Mouse (Mus musculus): ENCODE measurements around the gene Slc35g3. TPM values are rescaled to one million over a fixed set of nuclear protein-coding genes. Genes with fewer than 3 reads are reported as not detected.

The Slc35g3 gene
- polyA plus RNA-seq, 1 experiment = 0.08 TPM

DNA sequence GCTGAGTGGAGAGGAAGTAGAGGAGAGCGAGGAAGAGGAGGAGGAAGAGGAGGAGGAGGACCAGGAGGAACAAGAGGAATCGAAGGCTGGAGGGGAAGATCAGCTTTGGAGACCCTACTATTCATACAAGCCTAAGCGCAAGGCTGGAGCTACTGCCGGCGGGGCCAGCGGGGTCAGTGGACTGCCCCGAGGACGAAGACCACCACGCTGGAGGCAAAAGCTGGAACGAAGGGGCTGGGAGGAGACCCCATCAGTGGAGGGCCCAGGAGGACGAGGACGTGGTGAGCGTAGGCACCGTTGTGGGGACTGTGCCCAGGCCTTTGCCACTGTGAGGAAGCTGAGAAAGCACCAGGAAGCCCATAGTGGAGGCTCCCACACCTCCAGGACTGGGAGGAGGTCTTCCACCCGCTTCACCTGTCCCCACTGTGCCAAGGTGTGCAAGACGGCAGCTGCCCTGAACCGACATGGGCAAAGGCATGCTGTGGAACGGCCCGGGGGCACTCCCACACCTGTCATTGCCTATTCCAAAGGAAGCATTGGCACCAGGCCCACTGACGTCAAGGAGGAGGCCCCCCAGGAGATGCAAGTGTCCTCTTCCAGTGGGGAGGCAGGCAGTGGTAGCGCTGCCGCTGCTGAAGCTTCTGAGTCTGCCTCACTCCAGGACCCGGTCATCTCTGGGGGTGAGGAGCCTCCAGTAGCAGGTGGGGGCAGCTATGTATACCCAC lies 16.7 kb upstream of the Slc35g3 start:
- Histone ChIP-seq H3ac (ENCODE audit: control insufficient read depth, insufficient read length, low read depth) (no peak overlapping the region), H3K79me3 (ENCODE audit: low read depth) (no peaks in the 10 kb centered on the region), H3K36me3 (ENCODE audit: control insufficient read depth, insufficient read depth) (peaks cover 9% of the 10 kb centered on the region), H3K4me3 (ENCODE audit: insufficient read depth, poor library complexity, severe bottlenecking) (no peak overlapping the region), H3K27me3 (ENCODE audit: control insufficient read depth, insufficient read depth, insufficient read length) (no peaks in the 10 kb centered on the region), H3K79me2 (ENCODE audit: control insufficient read depth, insufficient read depth) (no peaks in the 10 kb centered on the region)
- TF ChIP-seq CEBPB (IDR thresholded peaks at IDR 0.05; ENCODE audit: low read depth) = no peak
- no peak for TF ChIP-seq CTCF (IDR thresholded peaks at IDR 0.05; ENCODE audit: control insufficient read depth, insufficient read depth, insufficient read length)
- TF ChIP-seq MYOG (IDR thresholded peaks at IDR 0.05; ENCODE audit: control insufficient read depth, extremely low read depth, insufficient read length) = no peak
- no peak for TF ChIP-seq FOSL1 (IDR thresholded peaks at IDR 0.05; ENCODE audit: insufficient read depth, low read length, poor library complexity, severe bottlenecking)
- TF ChIP-seq USF1 (IDR thresholded peaks at IDR 0.05; ENCODE audit: low read depth) = no peak
- TF ChIP-seq MYOD1 (IDR thresholded peaks at IDR 0.05; ENCODE audit: control insufficient read depth, insufficient read length, low read depth) = no peak
- no peak for TF ChIP-seq MAX (IDR thresholded peaks at IDR 0.05)

DNA sequence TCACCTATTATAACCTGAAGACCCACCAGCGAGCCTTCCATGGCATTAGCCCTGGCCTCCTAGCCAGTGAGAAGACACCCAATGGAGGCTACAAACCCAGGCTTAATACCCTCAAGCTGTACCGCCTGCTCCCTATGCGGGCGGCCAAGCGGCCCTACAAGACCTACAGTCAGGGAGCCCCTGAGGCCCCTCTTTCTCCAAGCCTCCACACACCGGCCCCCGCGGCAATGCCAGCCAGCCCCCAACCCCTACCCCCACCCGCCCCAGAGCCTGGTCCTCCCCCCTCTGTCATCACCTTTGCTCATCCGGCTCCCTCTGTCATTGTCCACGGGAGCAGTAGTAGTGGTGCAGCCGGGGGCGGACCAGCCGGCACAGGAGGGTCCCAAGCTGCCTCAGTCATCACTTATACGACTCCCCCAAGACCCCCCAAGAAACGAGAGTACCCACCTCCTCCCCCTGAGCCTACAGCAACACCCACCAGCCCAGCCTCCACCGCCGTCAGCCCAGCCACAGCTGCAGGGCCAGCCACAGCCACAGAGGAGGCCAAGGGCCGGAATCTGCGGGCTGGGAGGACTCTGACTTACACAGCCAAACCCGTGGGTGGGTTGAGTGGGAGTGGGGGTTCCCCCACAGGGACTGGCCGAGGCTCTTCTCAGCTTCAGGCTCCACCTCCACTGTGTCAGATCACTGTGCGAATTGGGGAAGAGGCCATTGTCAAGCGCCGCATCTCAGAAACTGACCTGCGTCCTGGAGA lies 15.9 kb upstream of the Slc35g3 start:
- Histone ChIP-seq H3ac (ENCODE audit: control insufficient read depth, insufficient read length, low read depth) (no peak overlapping the region), H3K36me3 (ENCODE audit: control insufficient read depth, insufficient read depth) (peaks cover 5% of the 10 kb centered on the region), H3K4me3 (ENCODE audit: insufficient read depth, poor library complexity, severe bottlenecking) (no peak overlapping the region), H3K27me3 (ENCODE audit: control insufficient read depth, insufficient read depth, insufficient read length) (no peaks in the 10 kb centered on the region), H3K79me2 (ENCODE audit: control insufficient read depth, insufficient read depth) (no peaks in the 10 kb centered on the region), H3K79me3 (ENCODE audit: low read depth) (no peaks in the 10 kb centered on the region)
- TF ChIP-seq CTCF (IDR thresholded peaks at IDR 0.05; ENCODE audit: control insufficient read depth, insufficient read depth, insufficient read length) (no peak), MYOD1 (IDR thresholded peaks at IDR 0.05; ENCODE audit: control insufficient read depth, insufficient read length, low read depth) (no peak), USF1 (IDR thresholded peaks at IDR 0.05; ENCODE audit: low read depth) (no peak), MAX (IDR thresholded peaks at IDR 0.05) (no peak), FOSL1 (IDR thresholded peaks at IDR 0.05; ENCODE audit: insufficient read depth, low read length, poor library complexity, severe bottlenecking) (no peak), MYOG (IDR thresholded peaks at IDR 0.05; ENCODE audit: control insufficient read depth, extremely low read depth, insufficient read length) (no peak), CEBPB (IDR thresholded peaks at IDR 0.05; ENCODE audit: low read depth) (no peak)

DNA sequence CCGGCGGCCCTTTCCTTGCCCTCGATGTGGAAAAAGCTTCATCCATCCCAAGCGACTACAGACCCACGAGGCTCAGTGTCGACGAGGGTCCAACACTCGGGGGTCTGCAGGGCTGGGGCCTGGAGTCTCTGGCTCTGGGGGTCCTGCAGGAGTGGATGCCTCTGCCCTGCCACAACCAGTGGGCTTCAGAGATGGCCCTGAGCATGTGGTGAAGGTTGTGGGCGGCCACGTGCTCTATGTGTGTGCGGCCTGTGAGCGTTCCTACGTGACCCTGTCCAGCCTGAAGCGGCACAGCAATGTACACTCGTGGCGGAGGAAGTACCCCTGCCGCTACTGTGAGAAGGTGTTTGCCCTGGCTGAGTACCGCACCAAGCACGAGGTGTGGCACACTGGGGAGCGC lies 14.7 kb upstream of the Slc35g3 start:
- Histone ChIP-seq H3K36me3 (ENCODE audit: control insufficient read depth, insufficient read depth) (no peaks in the 10 kb centered on the region), H3ac (ENCODE audit: control insufficient read depth, insufficient read length, low read depth) (no peak overlapping the region), H3K4me3 (ENCODE audit: insufficient read depth, poor library complexity, severe bottlenecking) (no peak overlapping the region), H3K79me3 (ENCODE audit: low read depth) (no peaks in the 10 kb centered on the region), H3K27me3 (ENCODE audit: control insufficient read depth, insufficient read depth, insufficient read length) (no peaks in the 10 kb centered on the region), H3K79me2 (ENCODE audit: control insufficient read depth, insufficient read depth) (no peaks in the 10 kb centered on the region)
- TF ChIP-seq USF1 (IDR thresholded peaks at IDR 0.05; ENCODE audit: low read depth) (no peak), FOSL1 (IDR thresholded peaks at IDR 0.05; ENCODE audit: insufficient read depth, low read length, poor library complexity, severe bottlenecking) (no peak), CEBPB (IDR thresholded peaks at IDR 0.05; ENCODE audit: low read depth) (no peak), MAX (IDR thresholded peaks at IDR 0.05) (no peak), CTCF (IDR thresholded peaks at IDR 0.05; ENCODE audit: control insufficient read depth, insufficient read depth, insufficient read length) (no peak), MYOG (IDR thresholded peaks at IDR 0.05; ENCODE audit: control insufficient read depth, extremely low read depth, insufficient read length) (no peak)

DNA sequence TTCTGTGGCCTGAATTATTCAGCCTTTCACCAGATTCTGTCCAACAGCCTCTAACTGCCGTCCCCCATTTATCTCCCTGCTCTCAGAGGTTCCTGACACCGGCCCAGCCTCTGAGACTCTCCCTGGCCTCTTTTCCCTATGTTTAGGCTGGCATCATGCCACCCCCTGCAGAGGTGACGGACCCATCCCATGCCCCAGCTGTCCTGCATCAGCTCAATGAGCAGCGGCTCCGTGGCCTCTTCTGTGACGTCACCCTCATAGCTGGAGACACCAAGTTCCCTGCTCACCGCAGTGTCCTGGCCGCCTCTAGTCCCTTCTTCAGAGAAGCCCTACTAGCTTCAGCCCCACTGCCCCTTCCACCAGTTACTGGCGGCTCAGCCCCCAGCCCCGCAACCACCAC lies 13.9 kb upstream of the Slc35g3 start:
- H3K79me3 ChIP-seq (ENCODE audit: low read depth) = no peaks in the 10 kb centered on the region
- no peak overlapping the region for H3K4me3 ChIP-seq (ENCODE audit: insufficient read depth, poor library complexity, severe bottlenecking)
- no peaks in the 10 kb centered on the region for H3K27me3 ChIP-seq (ENCODE audit: control insufficient read depth, insufficient read depth, insufficient read length)
- TF ChIP-seq MYOG (IDR thresholded peaks at IDR 0.05; ENCODE audit: control insufficient read depth, extremely low read depth, insufficient read length) = no peak
- TF ChIP-seq MYOD1 (IDR thresholded peaks at IDR 0.05; ENCODE audit: control insufficient read depth, insufficient read length, low read depth) = no peak
- TF ChIP-seq MAX (IDR thresholded peaks at IDR 0.05) = no peak
- TF ChIP-seq CEBPB (IDR thresholded peaks at IDR 0.05; ENCODE audit: low read depth) = no peak
- no peak for TF ChIP-seq FOSL1 (IDR thresholded peaks at IDR 0.05; ENCODE audit: insufficient read depth, low read length, poor library complexity, severe bottlenecking)
- TF ChIP-seq USF1 (IDR thresholded peaks at IDR 0.05; ENCODE audit: low read depth) = no peak
- no peaks in the 10 kb centered on the region for H3K36me3 ChIP-seq (ENCODE audit: control insufficient read depth, insufficient read depth)
- no peaks in the 10 kb centered on the region for H3K79me2 ChIP-seq (ENCODE audit: control insufficient read depth, insufficient read depth)
- H3ac ChIP-seq (ENCODE audit: control insufficient read depth, insufficient read length, low read depth) = no peak overlapping the region

DNA sequence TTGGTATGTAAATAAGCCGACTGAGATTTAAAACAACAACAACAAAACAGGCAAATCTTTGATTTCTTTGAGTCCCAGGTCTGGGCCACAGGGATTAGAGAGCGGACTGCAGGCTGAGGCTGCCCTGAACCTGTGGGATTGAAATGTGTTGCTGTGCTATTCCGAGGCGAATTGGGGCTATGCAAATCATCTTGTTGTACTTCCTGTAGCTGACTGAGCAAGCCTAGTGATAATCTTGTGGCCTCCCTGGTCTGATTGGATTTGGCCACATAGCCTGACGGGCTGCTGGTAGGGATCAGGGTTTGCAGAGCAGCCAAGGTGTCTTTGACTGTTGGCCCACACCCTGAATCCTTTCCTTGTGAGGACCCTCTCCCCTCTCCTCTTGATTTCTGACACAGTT lies 13.2 kb upstream of the Slc35g3 start:
- no peak overlapping the region for H3ac ChIP-seq (ENCODE audit: control insufficient read depth, insufficient read length, low read depth)
- TF ChIP-seq FOSL1 (IDR thresholded peaks at IDR 0.05; ENCODE audit: insufficient read depth, low read length, poor library complexity, severe bottlenecking) = no peak
- TF ChIP-seq CEBPB (IDR thresholded peaks at IDR 0.05; ENCODE audit: low read depth) = no peak
- TF ChIP-seq MYOG (IDR thresholded peaks at IDR 0.05; ENCODE audit: control insufficient read depth, extremely low read depth, insufficient read length) = no peak
- TF ChIP-seq USF1 (IDR thresholded peaks at IDR 0.05; ENCODE audit: low read depth) = no peak
- no peak for TF ChIP-seq CTCF (IDR thresholded peaks at IDR 0.05; ENCODE audit: control insufficient read depth, insufficient read depth, insufficient read length)
- no peak for TF ChIP-seq MAX (IDR thresholded peaks at IDR 0.05)
- TF ChIP-seq MYOD1 (IDR thresholded peaks at IDR 0.05; ENCODE audit: control insufficient read depth, insufficient read length, low read depth) = no peak

More for the DNA sequence above, 13.2 kb upstream of the Slc35g3 start:
- Histone ChIP-seq H3K79me2 (ENCODE audit: control insufficient read depth, insufficient read depth) (no peaks in the 10 kb centered on the region), H3K27me3 (ENCODE audit: control insufficient read depth, insufficient read depth, insufficient read length) (no peaks in the 10 kb centered on the region), H3K79me3 (ENCODE audit: low read depth) (no peaks in the 10 kb centered on the region), H3K4me3 (ENCODE audit: insufficient read depth, poor library complexity, severe bottlenecking) (no peak overlapping the region), H3K36me3 (ENCODE audit: control insufficient read depth, insufficient read depth) (no peaks in the 10 kb centered on the region)
